Mouse (Mus musculus) cerebellum, adult 2 months (tissue): ENCODE measurements around the gene Gss.

Experiments
- CTCF ChIP-seq: fragments of 200-500 bp; IDR thresholded peaks from 2 replicates; pipeline ENCODE4 v1.5.1; 2011; ENCODE audit warnings: low read depth, mild to moderate bottlenecking, control low read depth, low read length, moderate library complexity, borderline replicate concordance; ENCODE audit not compliant: insufficient read depth
- POLR2A ChIP-seq: fragments of 200-500 bp; IDR thresholded peaks from 2 replicates; pipeline ENCODE4 v1.6.1; 2011; ENCODE audit warnings: low read length, control low read depth, borderline replicate concordance; ENCODE audit not compliant: insufficient read depth

GRCm38 (mm10) chr2:155514666-155515065 lies 77.9 kb downstream of the Gss start:
- TF ChIP-seq CTCF (no peak), POLR2A (peak; percentile 68)
